Mouse (Mus musculus) ES-E14 (cell line): ENCODE results near the gene Cubn. TPM values are rescaled to one million over a fixed set of nuclear protein-coding genes. Genes with fewer than 3 reads are reported as not detected.

Experiments
- DNase-seq: peaks from one replicate; pipeline ENCODE4 v3.0.0-alpha.2; 2013; ENCODE audit warnings: low read depth, low spot score
- H3K27ac ChIP-seq: 2 replicates; pipeline ENCODE4 v1.5.1; 2012; ENCODE audit warnings: low read depth, mild to moderate bottlenecking, low read length, moderate library complexity, mixed read lengths; ENCODE audit not compliant: poor library complexity, insufficient read depth, severe bottlenecking
- H3K36me3 ChIP-seq: 2 replicates; pipeline ENCODE4 v1.6.1; 2012; ENCODE audit warnings: mild to moderate bottlenecking, low read length, moderate library complexity, mixed read lengths; ENCODE audit not compliant: control insufficient read depth, poor library complexity, insufficient read depth, severe bottlenecking
- H3K4me1 ChIP-seq, 2 experiments: fragments of 150-350 bp in 1 of 2; sonication (generic) in 1 of 2; 2 replicates each; pipeline ENCODE4 v1.6.1; 2012; ENCODE audit warnings: low read length in 2 of 2, mild to moderate bottlenecking in 1 of 2, mixed read lengths in 1 of 2; ENCODE audit not compliant: control insufficient read depth in 2 of 2, insufficient read depth in 2 of 2, poor library complexity in 1 of 2
- H3K4me3 ChIP-seq, 2 experiments: fragments of 150-350 bp in 1 of 2; sonication (generic) in 1 of 2; 2 replicates each; pipeline ENCODE4 v1.5.1; 2012; ENCODE audit warnings: low read length in 2 of 2, low read depth in 1 of 2, mild to moderate bottlenecking in 1 of 2, mixed read lengths in 1 of 2; ENCODE audit not compliant: insufficient read depth in 1 of 2, poor library complexity in 1 of 2, severe bottlenecking in 1 of 2
- H3K9ac ChIP-seq: 2 replicates; pipeline ENCODE4 v1.6.1; 2012; ENCODE audit warnings: low read depth, mild to moderate bottlenecking, low read length, mixed read lengths; ENCODE audit not compliant: poor library complexity, insufficient read depth, severe bottlenecking
- H3K9me3 ChIP-seq: fragments of 150-350 bp; sonication (generic); 2 replicates; pipeline ENCODE4 v1.6.1; 2012; ENCODE audit warnings: low read depth, mild to moderate bottlenecking, low read length; ENCODE audit not compliant: control insufficient read depth, insufficient read depth
- CHD2 ChIP-seq: IDR thresholded peaks from 2 replicates; pipeline ENCODE4 v1.6.1; 2014; ENCODE audit warnings: mild to moderate bottlenecking, low read depth, low read length, inconsistent platforms
- HCFC1 ChIP-seq: IDR thresholded peaks from 2 replicates; pipeline ENCODE4 v1.6.1; 2012; ENCODE audit warnings: low read length, inconsistent platforms, borderline replicate concordance; ENCODE audit not compliant: insufficient read depth
- MAFK ChIP-seq: IDR thresholded peaks from 2 replicates; pipeline ENCODE4 v1.6.1; 2014; ENCODE audit warnings: mild to moderate bottlenecking, low read depth, low read length, inconsistent platforms; ENCODE audit not compliant: insufficient read depth
- ZC3H11A ChIP-seq: IDR thresholded peaks from 2 replicates; pipeline ENCODE4 v1.6.1; 2012; ENCODE audit warnings: low read depth, mild to moderate bottlenecking, inconsistent platforms, low read length, borderline replicate concordance
- ZNF384 ChIP-seq: IDR thresholded peaks from 2 replicates; pipeline ENCODE4 v1.6.1; 2012; ENCODE audit warnings: low read depth, low read length, inconsistent platforms
- in situ Hi-C, 2 experiments: fragments of 600-800 bp; cut with MboI; formaldehyde crosslinking; loops; one replicate each; pipeline ENCODE4 v1.15.1; 2025; ENCODE audit warnings: low sequenced_read_pairs in 2 of 2, inconsistent platforms in 1 of 2; ENCODE audit not compliant: unreplicated experiment in 2 of 2
- total RNA-seq: library from RNA; depleted of rRNA; stranded (reverse); fragments of 300-350 nt; gene quantifications from 2 replicates; pipeline ENCODE4 v1.2.3, GENCODE M21; 2012

Gene Cubn
- total RNA-seq, 1 experiment, result 18.2 TPM

DNA sequence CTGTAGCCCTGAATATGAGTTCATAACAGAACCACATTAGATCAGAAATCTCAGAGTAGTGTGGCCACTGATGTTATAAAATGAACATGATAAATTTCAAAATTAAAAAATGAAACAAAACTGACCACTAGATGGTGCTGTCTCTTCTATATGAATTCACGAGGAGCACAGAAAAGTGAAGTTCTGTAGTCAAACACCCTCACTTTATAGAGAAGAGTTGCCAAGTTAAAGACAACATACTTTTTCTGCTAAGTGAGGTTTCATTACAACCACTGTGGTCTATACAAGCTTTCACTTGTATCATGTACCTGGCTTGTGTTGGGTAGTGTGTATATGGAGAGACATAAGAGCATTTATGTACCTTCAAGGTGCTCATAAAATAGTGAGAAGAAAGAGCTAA, 201.0 kb downstream of the Cubn start:
- Histone ChIP-seq H3K36me3 (no peaks in the 10 kb centered on the region), H3K27ac (no peak overlapping the region), H3K4me1 (no peaks in the 10 kb centered on the region), H3K9ac (no peak overlapping the region), H3K9me3 (no peaks in the 10 kb centered on the region), H3K4me3 (no peak overlapping the region)
- in situ Hi-C loops, result loop anchor here (10.0 to 25.0 kb wide), 4 partner anchors 297 to 1422 kb away; no protein-coding TSS in a partner anchor
- DNase-seq, result no peak
- TF ChIP-seq MAFK, result no peak
- no peak for TF ChIP-seq HCFC1
- TF ChIP-seq ZC3H11A, result no peak
- no peak for TF ChIP-seq ZNF384
- no peak for TF ChIP-seq CHD2

- no peak overlapping the region for H3K27ac ChIP-seq
- no peaks in the 10 kb centered on the region for H3K9me3 ChIP-seq
- no peaks in the 10 kb centered on the region for H3K4me1 ChIP-seq
- in situ Hi-C loops, result loop anchor here (10.0 to 25.0 kb wide), 4 partner anchors 297 to 1422 kb away; no protein-coding TSS in a partner anchor
- H3K36me3 ChIP-seq, result no peaks in the 10 kb centered on the region
- no peak for TF ChIP-seq CHD2
- no peak for TF ChIP-seq MAFK
- no peak for TF ChIP-seq HCFC1
- TF ChIP-seq ZNF384, result no peak
- TF ChIP-seq ZC3H11A, result no peak
- no peak overlapping the region for H3K4me3 ChIP-seq
- DNase-seq, result no peak
- H3K9ac ChIP-seq, result no peak overlapping the region
Observed at GRCm38 (mm10) chr2:13290070-13290469, 201.5 kb downstream of the Cubn start.

GRCm38 (mm10) chr2:13278114-13278862, 213.3 kb downstream of the Cubn start:
- TF ChIP-seq HCFC1 (no peak), ZNF384 (peak; percentile 95), ZC3H11A (peak; percentile 63), MAFK (no peak), CHD2 (no peak)
- no peaks in the 10 kb centered on the region for H3K4me1 ChIP-seq
- H3K9ac ChIP-seq, result no peak overlapping the region
- H3K9me3 ChIP-seq, result no peaks in the 10 kb centered on the region
- H3K27ac ChIP-seq, result no peak overlapping the region
- no peak for DNase-seq
- H3K36me3 ChIP-seq, result no peaks in the 10 kb centered on the region
- no peak overlapping the region for H3K4me3 ChIP-seq
- in situ Hi-C loops, result loop anchor here (25.0 kb wide), 3 partner anchors 309 to 1434 kb away; no protein-coding TSS in a partner anchor

DNA sequence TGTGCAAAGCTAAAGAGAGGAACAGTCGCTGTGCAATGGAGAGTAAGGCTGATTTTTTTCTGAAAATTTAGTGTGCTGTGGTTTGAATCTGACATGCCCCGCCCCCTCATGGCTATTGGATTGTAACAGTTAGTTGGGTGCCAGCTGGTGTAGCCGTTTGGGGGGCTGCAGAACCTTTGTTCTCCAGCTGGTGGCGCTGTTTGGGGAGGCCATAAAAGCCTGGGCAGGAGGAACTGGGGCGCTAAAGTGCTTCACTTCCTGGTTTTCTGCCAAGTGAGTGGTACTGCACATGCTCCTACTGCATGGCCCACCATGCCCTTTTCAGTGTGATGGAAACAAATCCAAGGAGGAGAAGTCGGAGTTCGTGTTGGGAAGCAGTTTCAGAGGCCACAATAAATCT, 215.7 kb downstream of the Cubn start:
- H3K9ac ChIP-seq, result no peak overlapping the region
- in situ Hi-C loops, result loop anchor here (25.0 kb wide), 3 partner anchors 311 to 1436 kb away; no protein-coding TSS in a partner anchor
- H3K27ac ChIP-seq, result no peak overlapping the region
- no peaks in the 10 kb centered on the region for H3K36me3 ChIP-seq
- H3K9me3 ChIP-seq, result no peaks in the 10 kb centered on the region
- DNase-seq, result peak; percentile 51
- H3K4me1 ChIP-seq, result no peaks in the 10 kb centered on the region
- H3K4me3 ChIP-seq, result peak overlapping the region in 1 of 2 experiments; percentile 49; a peak in 2 of 4 replicates
- 0 out of 2 replicates have a peak, but pooled peaks have one; percentile 54 for TF ChIP-seq HCFC1
- no peak for TF ChIP-seq ZC3H11A
